25 mouse cellular contexts compared by ENCODE assay signal in the genomic region with DNA sequence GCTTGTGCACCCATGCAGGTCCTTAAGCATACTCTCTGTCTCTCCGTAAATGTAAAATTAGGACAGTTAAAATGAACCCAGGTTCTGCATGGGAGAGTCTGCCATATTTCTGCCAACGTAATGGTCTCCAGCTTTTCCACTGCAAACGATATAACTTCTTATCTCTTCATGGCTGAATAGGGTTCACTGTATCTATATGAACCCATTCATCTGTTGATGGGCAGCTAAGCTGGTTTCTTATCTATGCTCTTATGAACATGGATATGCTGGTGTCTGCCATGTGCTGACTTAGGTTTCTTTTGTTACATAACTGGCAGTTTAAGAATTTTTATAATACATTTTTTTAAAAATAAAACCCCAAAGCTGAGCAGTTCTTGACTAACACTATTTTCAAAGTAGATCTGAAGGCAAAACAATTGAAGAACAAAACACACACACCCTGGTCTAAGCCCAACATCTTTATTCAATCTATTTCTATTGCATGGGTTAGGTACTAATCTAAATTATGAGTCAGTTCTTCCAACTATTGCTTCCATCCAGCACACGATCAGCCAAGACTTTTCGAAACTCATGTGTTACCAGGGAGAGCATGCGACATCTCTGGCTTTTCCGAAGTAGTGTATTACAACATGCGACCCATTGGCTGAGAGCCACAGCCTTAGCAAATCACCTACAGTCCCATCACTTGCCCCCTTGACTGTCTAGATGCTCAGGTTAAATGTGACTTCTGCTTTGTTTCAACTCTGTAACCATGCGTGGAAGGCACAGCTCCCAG. TPM values are rescaled to one million over a fixed set of nuclear protein-coding genes. Genes with fewer than 3 reads are reported as not detected.
DNase-seq lines count a peak whose midpoint lies in the region; TF ChIP-seq lines count a peak whose summit lies in the region.
"Had no signal": no experiment of that assay in that cellular context is flagged by ENCODE, and none has a peak within 500 bp of the region (broad histone marks: within the 10 kb centered on the region; RNA-seq: fewer than 3 reads in every experiment).

No protein-coding gene starts in this region.

- peak; percentile 54 to 55 for DNase-seq in heart, adult 18-20 months
- no peak for DNase-seq in heart, adult 8-10 months (ENCODE audit: low spot score)
- peak; percentile 20 for DNase-seq in lung, postnatal 14 days
- no peak for DNase-seq in lung, adult 2 months
- DNase-seq in adipocyte (ENCODE audit: low spot score) = peak; percentile 62
- peak; percentile 60 for DNase-seq in skeletal muscle tissue, adult 2 months (ENCODE audit: low read depth, low spot score)
- DNase-seq in layer of hippocampus, adult 8-10 months (ENCODE audit: low spot score in 2 of 2) = no peak
- DNase-seq: adrenal gland, postnatal 25 days; cerebellum, adult 11-12 months; cerebellum, postnatal 14 days; forebrain, postnatal 0 days; kidney, adult 2 months; kidney, postnatal 14 days; spleen, adult 18-20 months; thymus, postnatal 4 days had no signal

- WGBS in lung, adult 2 months = 72% methylated on average over 9 of the region's 9 CpGs

- TF ChIP-seq POLR2A in lung, adult 2 months (IDR thresholded peaks at IDR 0.05; ENCODE audit: borderline replicate concordance, extremely low read depth, low read depth, low read length) = no peak

- peaks cover 10% of the 10 kb centered on the region for H3K4me1 ChIP-seq in lung, adult 2 months (ENCODE audit: control insufficient read depth, insufficient read depth, low read length)
- H3K4me1 ChIP-seq: forebrain, embryonic 10.5 days; hindbrain, embryonic 12.5 days; limb, embryonic 10.5 days; neural tube, embryonic 15.5 days had no signal

- no peak overlapping the region for H3K4me3 ChIP-seq in lung, adult 2 months (replicated peaks; ENCODE audit: extremely low read depth, low read depth, low read length)
- H3K4me3 ChIP-seq: embryonic facial prominence, embryonic 15.5 days; forebrain, embryonic 10.5 days; hindbrain, embryonic 12.5 days; layer of hippocampus, adult 2 months; limb, embryonic 10.5 days; liver, embryonic 15.5 days; megakaryocyte, embryonic 14.5 days; neural tube, embryonic 15.5 days had no signal

- no peak for TF ChIP-seq CTCF in lung, adult 2 months (IDR thresholded peaks at IDR 0.05; ENCODE audit: insufficient read depth, low read length)

RNA-seq across cellular contexts. Expression of a gene that starts 15.8 kb away (rescaled TPM):
- total RNA-seq in heart, adult 18-20 months (2021) = 1 to 10 TPM in 1 of 2 experiments, under 1 TPM in 1; 0.60 to 2.9 TPM
- total RNA-seq in heart, adult 8-10 months (2022) = 1 to 10 TPM; 1.2 to 1.8 (median 1.5) TPM
- polyA plus RNA-seq in lung, adult 2 months (2012; rRNA removed) = 13.4 and 130 TPM in 2 replicates
- total RNA-seq in layer of hippocampus, adult 8-10 months (2022) = 1 to 10 TPM in 3 of 4 experiments, under 1 TPM in 1; 0.72 to 2.1 (median 1.5) TPM
- total RNA-seq: forebrain, postnatal 0 days had no signal
- polyA plus RNA-seq: forebrain, embryonic 10.5 days; heart, embryonic 11.5 days; hindbrain, embryonic 12.5 days; limb, embryonic 10.5 days; Patski had no signal

RNA-seq across cellular contexts. Expression of a gene that starts 44.1 kb away (rescaled TPM):
- 10 to 100 TPM; 32.0 to 39.0 TPM for total RNA-seq in heart, adult 18-20 months (2021)
- 10 to 100 TPM; 32.4 to 40.9 (median 34.3) TPM for total RNA-seq in heart, adult 8-10 months (2022)
- polyA plus RNA-seq in lung, adult 2 months (2012; rRNA removed) = 84.6 and 94.5 TPM in 2 replicates
- total RNA-seq in layer of hippocampus, adult 8-10 months (2022) = 10 to 100 TPM; 60.4 to 66.4 (median 61.1) TPM

RNA-seq across cellular contexts. Expression of a gene that starts 48.3 kb away (rescaled TPM):
- total RNA-seq in heart, adult 18-20 months (2021) = 10 to 100 TPM; 26.2 to 27.6 TPM
- total RNA-seq in heart, adult 8-10 months (2022) = 10 to 100 TPM; 29.3 to 38.2 (median 30.3) TPM
- 37.6 and 43.6 TPM in 2 replicates for polyA plus RNA-seq in lung, adult 2 months (2012; rRNA removed)
- total RNA-seq in layer of hippocampus, adult 8-10 months (2022) = 100 to 1,000 TPM; 195 to 218 (median 201) TPM

Comparison
In these comparisons a context has a peak if more than half of its experiments do, and no peak if none do; other contexts are left out.
1. DNase-seq: peak in heart, adult 18-20 months (2 of 2), lung, postnatal 14 days (single experiment), adipocyte (single experiment) and skeletal muscle tissue, adult 2 months (single experiment); none in heart, adult 8-10 months (single experiment), lung, adult 2 months (single experiment) and layer of hippocampus, adult 8-10 months (0 of 2).
2. RNA of a gene that starts 48.3 kb away (total RNA-seq): 195 to 218 TPM in layer of hippocampus, adult 8-10 months; 29.3 to 38.2 TPM in heart, adult 8-10 months and 26.2 to 27.6 TPM in heart, adult 18-20 months; every median in the first group is over 4 times any median in the second.